Mouse (Mus musculus) T-helper 1 cell (primary cell): Measurements from ENCODE around the gene Ralgps2.

ENCODE experiments used
- in situ Hi-C: fragments of 300-600 bp; cut with MboI, MseI; formaldehyde crosslinking; loops from one replicate; pipeline ENCODE4 v1.15.1; 2025; ENCODE audit warnings: high pct_unique_total_duplicates

The Ralgps2 gene

DNA sequence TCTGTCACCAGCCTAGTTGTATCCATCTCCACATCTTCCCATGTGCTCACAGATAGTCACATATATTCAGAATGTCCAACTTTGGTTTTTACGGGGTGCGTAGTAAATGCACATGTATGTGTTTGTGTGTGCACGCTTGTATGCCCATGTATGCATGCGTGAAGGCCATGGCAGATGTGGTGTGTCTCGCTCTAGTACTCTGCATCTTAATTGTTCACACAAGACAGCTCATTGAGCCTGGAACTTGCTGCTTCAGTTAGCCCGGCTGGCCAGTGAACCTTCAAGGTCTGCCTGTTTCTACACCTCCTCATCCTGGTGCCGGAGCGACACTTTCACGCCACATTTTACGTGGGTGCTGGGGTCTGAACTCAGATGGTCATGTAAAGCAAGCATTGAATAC is 168.6 kb downstream of the Ralgps2 start:
- in situ Hi-C loops = no loop called here

DNA sequence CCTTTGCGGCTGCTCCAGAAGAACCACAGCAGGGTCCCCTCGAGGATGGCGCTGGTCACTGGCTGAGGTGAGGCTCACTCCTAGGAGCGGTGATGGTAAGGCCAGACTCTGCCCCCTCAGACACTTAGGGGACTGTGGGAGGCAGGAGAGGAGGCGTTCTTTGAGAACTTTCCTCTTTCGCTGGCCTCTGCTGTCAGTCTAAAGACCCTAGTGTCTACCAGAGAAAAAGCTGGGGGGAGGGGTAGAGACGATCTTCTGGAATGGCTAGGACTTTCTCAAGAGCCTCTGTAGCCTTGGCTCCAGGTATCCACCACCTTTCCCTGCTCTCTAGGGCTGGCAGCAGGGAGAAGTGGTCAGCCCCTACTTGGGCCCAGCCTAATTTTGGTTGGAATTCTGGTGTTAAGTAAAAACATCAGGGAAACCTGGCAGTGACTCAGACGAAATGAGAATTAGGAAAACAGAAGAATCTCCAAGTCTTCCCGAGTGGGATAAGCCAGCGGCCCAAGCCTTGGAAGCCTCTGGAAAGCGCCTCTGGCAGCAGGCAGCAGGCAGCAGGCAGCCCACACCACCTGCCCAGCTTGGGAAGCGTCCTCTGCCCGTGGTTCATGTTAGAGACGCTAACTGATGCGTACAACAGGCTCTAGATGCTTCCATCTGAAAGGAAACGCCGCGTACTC is 169.7 kb downstream of the Ralgps2 start:
- in situ Hi-C loops = no loop called here

DNA sequence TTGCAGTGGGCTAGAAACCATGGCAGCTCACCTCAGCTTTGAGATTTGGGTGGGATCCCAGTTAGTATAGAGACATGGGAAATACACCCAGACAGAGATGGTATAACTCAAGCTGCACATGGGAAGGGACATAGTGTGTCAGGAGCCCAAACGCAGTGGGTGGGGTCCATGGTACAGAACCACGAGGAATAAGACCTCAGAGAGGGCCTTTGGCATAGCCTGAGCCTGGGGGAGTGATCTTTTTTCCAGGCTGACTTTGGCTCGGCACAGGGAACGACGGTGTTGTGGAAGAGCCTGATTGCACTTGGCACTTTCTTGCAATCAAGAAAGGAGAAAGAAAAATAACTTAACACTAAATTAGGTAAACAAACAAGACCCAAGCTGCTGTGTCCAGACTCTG is 170.3 kb downstream of the Ralgps2 start:
- in situ Hi-C loops = no loop called here

GRCm38 (mm10) chr1:156765311-156765710 is 174.1 kb downstream of the Ralgps2 start:
- in situ Hi-C loops = no loop called here

DNA sequence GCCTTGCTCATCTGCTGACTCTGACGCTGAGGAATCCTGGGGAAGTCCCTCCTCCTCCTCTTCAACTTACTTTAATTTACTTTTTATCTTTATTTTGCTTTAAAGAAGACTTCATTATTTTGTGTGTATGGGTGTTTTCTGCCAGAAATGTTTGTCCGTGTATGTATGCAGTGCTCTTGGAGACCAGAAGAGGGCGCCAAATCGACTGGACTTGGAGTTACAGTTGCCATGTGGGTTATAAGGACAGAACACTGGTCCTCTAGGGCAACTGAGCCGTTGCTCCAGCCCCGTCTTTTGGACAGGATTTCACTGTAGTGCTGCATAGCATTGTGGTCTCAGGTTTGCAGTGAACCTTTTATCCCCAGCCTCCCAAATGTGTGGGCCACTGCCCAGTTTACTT is 174.8 kb downstream of the Ralgps2 start:
- in situ Hi-C loops = no loop called here

DNA sequence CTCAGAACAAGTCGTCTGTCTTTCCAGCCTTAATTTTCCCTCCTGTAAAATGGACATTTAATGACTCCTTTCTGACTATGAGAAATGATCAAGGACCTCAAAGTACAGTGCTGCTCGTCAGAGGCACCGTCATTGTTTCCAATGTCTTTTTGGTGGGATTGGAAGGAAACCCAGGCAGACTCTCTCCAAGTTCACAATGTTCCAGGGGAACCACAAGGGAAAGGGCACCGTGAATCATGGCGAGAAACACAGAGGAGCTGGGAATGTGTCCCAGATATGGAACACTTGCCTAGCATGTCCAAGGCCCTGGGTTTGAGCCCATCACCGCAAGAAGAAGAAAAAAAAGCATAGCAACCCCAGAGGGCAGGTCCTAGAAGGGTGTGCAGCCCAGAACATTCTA is 176.1 kb downstream of the Ralgps2 start:
- in situ Hi-C loops = no loop called here

- in situ Hi-C loops = no loop called here
Measured at GRCm38 (mm10) chr1:156761430-156761801, 178.0 kb downstream of the Ralgps2 start.

- in situ Hi-C loops = no loop called here
Measured at GRCm38 (mm10) chr1:156760549-156761429, 178.6 kb downstream of the Ralgps2 start.

- in situ Hi-C loops = no loop called here
Measured at GRCm38 (mm10) chr1:156758326-156758725, 181.1 kb downstream of the Ralgps2 start.

DNA sequence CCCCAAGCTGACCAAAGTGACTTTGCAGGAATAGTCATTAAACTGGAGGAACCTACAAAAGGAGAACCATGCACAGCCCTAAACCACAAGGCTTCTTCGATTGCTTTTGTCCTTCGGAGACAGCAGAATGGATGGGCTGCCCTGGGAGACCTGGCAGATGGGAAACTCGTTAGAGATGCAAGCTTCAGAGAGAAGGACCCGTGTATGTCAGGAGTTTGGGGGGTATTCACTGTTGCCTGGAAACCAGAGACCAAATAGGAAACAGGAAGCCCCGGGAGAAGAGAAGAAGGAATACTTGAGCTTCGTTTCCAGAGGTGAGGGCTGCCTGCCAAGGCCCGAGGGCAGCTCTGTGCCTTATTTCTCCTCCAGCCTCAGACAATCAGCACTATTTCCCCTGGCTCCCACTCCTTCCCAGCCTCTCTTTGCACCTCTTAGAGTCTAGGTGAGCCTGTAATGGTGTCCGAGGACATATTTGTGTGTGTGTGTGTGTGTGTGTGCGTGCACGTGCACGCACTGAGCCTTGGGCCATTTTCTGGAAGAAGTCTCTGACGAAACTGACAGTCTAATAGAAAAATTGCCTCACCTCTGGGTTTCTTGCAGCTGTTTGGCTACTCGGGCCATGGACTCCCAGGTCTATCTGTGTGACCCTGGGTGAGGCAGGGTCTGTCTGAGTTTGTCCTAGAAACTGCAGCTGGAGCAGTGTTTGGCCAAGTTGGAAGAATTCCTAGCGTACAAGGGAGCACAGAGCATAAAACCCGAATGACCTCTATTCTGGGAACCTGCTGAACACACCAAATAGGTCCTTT is 184.6 kb downstream of the Ralgps2 start:
- in situ Hi-C loops = no loop called here
